Comparison of ENCODE assay signal across 12 mouse cellular contexts in the genomic region with DNA sequence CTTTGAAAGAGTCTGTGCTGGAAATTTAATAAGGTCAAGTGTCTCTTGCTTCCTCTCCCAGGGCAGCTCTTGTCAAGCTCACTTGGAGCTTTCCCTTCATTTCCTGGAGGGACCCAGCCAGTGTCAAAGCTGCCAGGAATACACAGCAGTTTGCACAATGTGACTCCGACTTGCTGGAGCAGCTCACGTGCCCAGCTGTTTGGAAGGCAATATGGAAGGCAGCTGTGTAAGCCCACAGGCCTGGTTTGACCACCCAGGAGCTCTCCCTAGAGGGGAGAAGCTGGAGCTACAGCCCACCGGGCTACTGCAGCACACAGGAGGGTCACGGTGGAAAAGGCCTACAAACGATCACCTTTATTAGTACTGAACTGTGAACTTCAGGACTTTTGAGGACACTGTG.
DNase-seq lines count a peak whose midpoint lies in the region; ATAC-seq and TF ChIP-seq lines count a peak whose summit lies in the region.
"Had no signal": no experiment of that assay in that cellular context is flagged by ENCODE, and none has a peak within 500 bp of the region (broad histone marks: within the 10 kb centered on the region; RNA-seq: fewer than 3 reads in every experiment).

No protein-coding gene starts in this region.

- WGBS in heart, adult 2 months, result 49% methylated on average over 5 of the region's 5 CpGs
- WGBS in heart, embryonic 12.5 days, result 71% methylated on average over 5 of the region's 5 CpGs

- intact Hi-C loops in heart, adult 2 months (cut with DNase I), result no loop called here
- intact Hi-C loops in heart, postnatal 14 days (cut with DNase I), result no loop called here
- intact Hi-C loops in left cerebral cortex, adult 2 months (cut with DNase I), result no loop called here

- H3K79me2 ChIP-seq in heart, adult 2 months (replicated peaks; ENCODE audit: control insufficient read depth, insufficient read depth, low read length), result no peaks in the 10 kb centered on the region

- no peaks in the 10 kb centered on the region for H3K4me1 ChIP-seq in heart, adult 2 months (ENCODE audit: control insufficient read depth, insufficient read depth, low read length)
- no peaks in the 10 kb centered on the region for H3K4me1 ChIP-seq in heart, embryonic 12.5 days (replicated peaks)
- H3K4me1 ChIP-seq: embryonic facial prominence, embryonic 12.5 days; stomach, embryonic 15.5 days had no signal

- no peak for TF ChIP-seq CTCF in heart, adult 2 months (IDR thresholded peaks at IDR 0.05)
- TF ChIP-seq CTCF in left cerebral cortex, adult 2 months (IDR thresholded peaks at IDR 0.05), result no peak

- no peak for TF ChIP-seq EP300 in heart, adult 2 months (IDR thresholded peaks at IDR 0.05; ENCODE audit: insufficient read depth, low read depth, low read length)

- DNase-seq in heart, adult 2 months, result peak; percentile 20 to 26
- DNase-seq in embryo, embryonic 10.5 days (ENCODE audit: low spot score), result peak; percentile 63
- DNase-seq in heart, postnatal 14 days, result peak; percentile 18 to 55
- peak; percentile 16 for DNase-seq in lung, postnatal 25 days (ENCODE audit: low spot score)
- no peak for DNase-seq in cerebellum, adult 11 months
- no peak for DNase-seq in left cerebral cortex, adult 2 months (ENCODE audit: extremely low spot score in 1 of 2, low spot score in 2 of 2)
- no peak for DNase-seq in cerebellum, postnatal 25 days
- DNase-seq: liver, postnatal 0 days had no signal

- H3K4me3 ChIP-seq in heart, adult 2 months, result no peak overlapping the region
- no peak overlapping the region for H3K4me3 ChIP-seq in heart, embryonic 12.5 days
- no peak overlapping the region for H3K4me3 ChIP-seq in left cerebral cortex, adult 2 months
- H3K4me3 ChIP-seq: embryonic facial prominence, embryonic 12.5 days; kidney, embryonic 15.5 days; stomach, embryonic 15.5 days had no signal

- H3K27ac ChIP-seq in heart, adult 2 months, result no peak overlapping the region
- no peak overlapping the region for H3K27ac ChIP-seq in heart, embryonic 12.5 days (ENCODE audit: poor library complexity, severe bottlenecking)
- H3K27ac ChIP-seq in left cerebral cortex, adult 2 months, result no peak overlapping the region
- H3K27ac ChIP-seq: embryonic facial prominence, embryonic 12.5 days; kidney, embryonic 15.5 days; stomach, embryonic 15.5 days had no signal

- H3K9me3 ChIP-seq in heart, embryonic 12.5 days (replicated peaks), result no peaks in the 10 kb centered on the region
- H3K9me3 ChIP-seq: embryonic facial prominence, embryonic 12.5 days; kidney, embryonic 15.5 days; stomach, embryonic 15.5 days had no signal

- no peak overlapping the region for H3K9ac ChIP-seq in heart, adult 2 months (ENCODE audit: low read depth, low read length)
- no peak overlapping the region for H3K9ac ChIP-seq in heart, embryonic 12.5 days
- H3K9ac ChIP-seq: embryonic facial prominence, embryonic 12.5 days; kidney, embryonic 15.5 days; liver, postnatal 0 days; stomach, embryonic 15.5 days had no signal

- H3K36me3 ChIP-seq in heart, adult 2 months (ENCODE audit: control insufficient read depth, insufficient read depth, low read length), result no peaks in the 10 kb centered on the region
- H3K36me3 ChIP-seq in heart, embryonic 12.5 days, result no peaks in the 10 kb centered on the region
- H3K36me3 ChIP-seq: embryonic facial prominence, embryonic 12.5 days; kidney, embryonic 15.5 days; stomach, embryonic 15.5 days had no signal

- no peak overlapping the region for H3K4me2 ChIP-seq in heart, embryonic 12.5 days
- H3K4me2 ChIP-seq: embryonic facial prominence, embryonic 12.5 days; kidney, embryonic 15.5 days; stomach, embryonic 15.5 days had no signal

- ATAC-seq in heart, embryonic 12.5 days (ENCODE audit: insufficient number of reproducible peaks, low FRiP score), result no peak
- ATAC-seq: liver, postnatal 0 days had no signal

- no peak for TF ChIP-seq POLR2A in heart, adult 2 months (IDR thresholded peaks at IDR 0.05; ENCODE audit: insufficient read depth, low read depth, low read length)

- no peaks in the 10 kb centered on the region for H3K27me3 ChIP-seq in heart, adult 2 months (ENCODE audit: control insufficient read depth, insufficient read depth, low read length)
- H3K27me3 ChIP-seq in heart, embryonic 12.5 days (replicated peaks), result no peaks in the 10 kb centered on the region
- H3K27me3 ChIP-seq: embryonic facial prominence, embryonic 12.5 days; kidney, embryonic 15.5 days; stomach, embryonic 15.5 days had no signal

Comparison
In these comparisons a context has a peak if more than half of its experiments do, and no peak if none do; other contexts are left out.
1. DNase-seq: peak in heart, adult 2 months (2 of 2), embryo, embryonic 10.5 days (single experiment), heart, postnatal 14 days (2 of 2) and lung, postnatal 25 days (single experiment); none in cerebellum, adult 11 months (single experiment), left cerebral cortex, adult 2 months (0 of 2) and cerebellum, postnatal 25 days (0 of 2).